Mouse (Mus musculus): ENCODE measurements around the gene Cbx4.

The Cbx4 gene

GRCm38 (mm10) chr11:119056301-119057211 is 29.5 kb downstream of the Cbx4 start:
- peak; percentile 76 for DNase-seq (ENCODE audit: low spot score)

GRCm38 (mm10) chr11:119055571-119056131 is 30.4 kb downstream of the Cbx4 start:
- peak; percentile 39 for DNase-seq (ENCODE audit: low spot score)

GRCm38 (mm10) chr11:119054351-119055345 is 31.4 kb downstream of the Cbx4 start:
- DNase-seq (ENCODE audit: low spot score): peak; percentile 75

- peak; percentile 62 for DNase-seq (ENCODE audit: low spot score)
Measured at GRCm38 (mm10) chr11:119053738-119054350, 32.2 kb downstream of the Cbx4 start.

GRCm38 (mm10) chr11:119053257-119053670 is 32.8 kb downstream of the Cbx4 start:
- DNase-seq (ENCODE audit: low spot score): peak; percentile 97

GRCm38 (mm10) chr11:119052661-119053256 is 33.3 kb downstream of the Cbx4 start:
- DNase-seq (ENCODE audit: low spot score): peak; percentile 82

GRCm38 (mm10) chr11:119051927-119052660 is 33.9 kb downstream of the Cbx4 start:
- DNase-seq (ENCODE audit: low spot score): peak; percentile 70

GRCm38 (mm10) chr11:119051426-119051825 is 34.6 kb downstream of the Cbx4 start:
- DNase-seq (ENCODE audit: low spot score): no peak

GRCm38 (mm10) chr11:119050361-119050760 is 35.7 kb downstream of the Cbx4 start:
- DNase-seq (ENCODE audit: low spot score): no peak

- peak; percentile 56 for DNase-seq (ENCODE audit: low spot score)
Measured at GRCm38 (mm10) chr11:119048133-119048510, 37.9 kb downstream of the Cbx4 start.

GRCm38 (mm10) chr11:119047261-119048132 is 38.5 kb downstream of the Cbx4 start:
- peak; percentile 82 for DNase-seq (ENCODE audit: low spot score)

GRCm38 (mm10) chr11:119046601-119047245 is 39.3 kb downstream of the Cbx4 start:
- peak; percentile 80 for DNase-seq (ENCODE audit: low spot score)

GRCm38 (mm10) chr11:119044551-119045337 is 41.3 kb downstream of the Cbx4 start:
- peak; percentile 62 for DNase-seq (ENCODE audit: low spot score)

GRCm38 (mm10) chr11:119043761-119044550 is 42.1 kb downstream of the Cbx4 start:
- DNase-seq (ENCODE audit: low spot score): peak; percentile 79

- no peak for DNase-seq (ENCODE audit: low spot score)
Measured at GRCm38 (mm10) chr11:119043273-119043540, 42.8 kb downstream of the Cbx4 start.

GRCm38 (mm10) chr11:119042466-119043272 is 43.4 kb downstream of the Cbx4 start:
- peak; percentile 72 for DNase-seq (ENCODE audit: low spot score)
